Mouse (Mus musculus) embryonic facial prominence, embryonic 12.5 days (tissue): Measurements from ENCODE around the gene Ccdc9b. TPM values are rescaled to one million over a fixed set of nuclear protein-coding genes. Genes with fewer than 3 reads are reported as not detected.

Experiments
- ATAC-seq: fragments of 200-750 bp; cut with Nextera tagmentation; 2 replicates; pipeline ENCODE4 v1.8.0; 2017; ENCODE audit not compliant: insufficient number of reproducible peaks, insufficient read depth, low FRiP score, low TSS enrichment
- H3K27ac ChIP-seq: fragments of 300-500 bp; sonication (generic); 2 replicates; pipeline ENCODE4 v1.5.1; 2016; ENCODE audit warnings: mild to moderate bottlenecking
- H3K27me3 ChIP-seq: fragments of 300-500 bp; sonication (generic); 2 replicates; pipeline ENCODE4 v1.6.1; 2016; ENCODE audit warnings: mild to moderate bottlenecking, moderate library complexity
- H3K36me3 ChIP-seq: fragments of 300-500 bp; sonication (generic); 2 replicates; pipeline ENCODE4 v1.6.1; 2016; ENCODE audit warnings: mild to moderate bottlenecking
- H3K4me1 ChIP-seq: fragments of 300-500 bp; sonication (generic); 2 replicates; pipeline ENCODE4 v1.6.1; 2016
- H3K4me2 ChIP-seq: fragments of 300-500 bp; sonication (generic); replicated peaks from 2 replicates; pipeline ENCODE4 v1.6.1; 2016; ENCODE audit warnings: mild to moderate bottlenecking, moderate library complexity
- H3K4me3 ChIP-seq: fragments of 300-500 bp; sonication (generic); 2 replicates; pipeline ENCODE4 v1.5.1; 2016; ENCODE audit warnings: mild to moderate bottlenecking
- H3K9ac ChIP-seq: fragments of 300-500 bp; sonication (generic); 2 replicates; pipeline ENCODE4 v1.6.1; 2016; ENCODE audit warnings: mild to moderate bottlenecking, moderate library complexity
- H3K9me3 ChIP-seq: fragments of 300-500 bp; sonication (generic); 2 replicates; pipeline ENCODE4 v1.6.1; 2016; ENCODE audit warnings: mild to moderate bottlenecking, moderate library complexity
- WGBS: fragments of 180-500 bp; shearing (Covaris S2); methylation state at CpG from one replicate; pipeline ENCODE4 v1.1.7; 2016; 5-methylcytosine and 5-hydroxymethylcytosine counted together
- polyA plus RNA-seq: library from polyadenylated mRNA; unstranded; fragments of >200 nt; fragmentation: Nextera tagmentation; extraction: Ambion mirVana; gene quantifications from 2 replicates; pipeline ENCODE4 v1.2.1, GENCODE M21; 2016

The Ccdc9b gene
- polyA plus RNA-seq, 1 experiment from 2014 or later = 1.5 TPM

DNA sequence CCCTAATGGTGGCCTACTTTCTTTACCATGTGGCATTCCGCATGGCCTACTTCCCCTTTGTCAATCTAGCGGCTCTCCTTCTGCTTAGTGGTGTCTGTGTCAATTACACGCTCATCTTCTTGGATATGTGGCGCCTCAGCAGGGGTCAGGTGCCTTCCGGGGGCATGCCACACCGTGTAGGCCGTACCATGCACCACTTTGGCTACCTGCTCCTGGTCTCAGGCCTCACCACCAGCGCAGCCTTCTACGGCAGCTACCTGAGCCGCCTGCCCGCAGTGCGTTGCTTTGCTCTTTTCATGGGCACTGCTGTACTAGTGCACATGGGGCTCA is 27.7 kb upstream of the Ccdc9b start:
- 54% methylated on average over 12 of the region's 12 CpGs for WGBS
- H3K27ac ChIP-seq = no peak overlapping the region
- H3K4me1 ChIP-seq = peaks cover 11% of the 10 kb centered on the region; the same call in 1 of the 2 replicates
- no peak overlapping the region for H3K9ac ChIP-seq
- ATAC-seq = no peak
- H3K9me3 ChIP-seq = no peaks in the 10 kb centered on the region
- 0 out of 2 replicates have a peak overlapping the region, but pooled peaks have one; percentile 15 for H3K4me3 ChIP-seq
- peak overlapping the region; percentile 39 for H3K4me2 ChIP-seq
- H3K27me3 ChIP-seq = peaks cover 22% of the 10 kb centered on the region
- H3K36me3 ChIP-seq = no peaks in the 10 kb centered on the region

DNA sequence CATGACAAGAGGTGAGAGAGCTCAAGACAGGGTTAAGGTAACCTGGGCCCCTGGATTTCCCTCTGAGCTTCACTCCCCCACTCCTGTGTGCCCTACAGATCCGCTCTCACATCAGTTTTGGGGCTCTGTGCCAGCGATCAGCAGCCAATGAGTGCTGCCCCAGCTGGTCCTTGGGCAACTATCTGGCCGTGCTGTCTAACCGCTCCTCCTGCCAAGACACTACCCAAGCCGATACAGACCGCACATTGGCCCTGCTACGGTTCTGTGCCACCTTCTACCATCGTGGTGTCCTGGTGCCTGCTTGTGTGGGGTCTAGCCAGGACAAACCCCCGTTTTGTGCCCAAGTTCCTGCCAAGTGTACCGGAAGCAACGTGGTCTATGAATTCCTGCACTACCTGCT is 27.0 kb upstream of the Ccdc9b start:
- Histone ChIP-seq H3K36me3 (no peaks in the 10 kb centered on the region), H3K4me1 (peaks cover 11% of the 10 kb centered on the region; the same call in 1 of the 2 replicates), H3K9ac (no peak overlapping the region), H3K9me3 (no peaks in the 10 kb centered on the region), H3K4me3 (no peak overlapping the region), H3K27ac (no peak overlapping the region), H3K27me3 (peaks cover 22% of the 10 kb centered on the region), H3K4me2 (no peak overlapping the region)
- WGBS = 90% methylated on average over 11 of the region's 11 CpGs
- no peak for ATAC-seq

DNA sequence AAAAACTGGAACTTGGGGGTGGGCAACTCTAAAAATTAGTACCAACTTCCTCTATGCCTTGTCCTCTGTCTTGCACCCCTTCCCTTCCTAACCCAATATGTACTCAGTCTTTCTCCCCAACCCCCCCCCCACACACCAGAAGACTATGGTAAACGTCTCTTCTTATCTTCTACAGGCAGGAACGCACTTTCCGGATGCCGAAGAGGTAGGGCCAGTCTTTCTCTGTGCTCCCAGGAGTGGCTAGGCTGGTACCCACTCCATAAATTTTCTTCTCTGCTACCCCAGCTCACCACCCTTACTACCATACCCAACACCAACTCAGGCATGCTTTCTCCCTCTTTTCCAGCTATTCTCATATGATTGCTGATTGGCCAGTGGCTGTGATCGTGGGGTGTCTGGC is 24.1 kb upstream of the Ccdc9b start:
- H3K27ac ChIP-seq = no peak overlapping the region
- ATAC-seq = no peak
- no peak overlapping the region for H3K9ac ChIP-seq
- H3K27me3 ChIP-seq = peaks cover 22% of the 10 kb centered on the region
- H3K36me3 ChIP-seq = no peaks in the 10 kb centered on the region
- no peak overlapping the region for H3K4me3 ChIP-seq
- no peak overlapping the region for H3K4me2 ChIP-seq
- peaks cover 11% of the 10 kb centered on the region; the same call in 1 of the 2 replicates for H3K4me1 ChIP-seq
- WGBS = 89% methylated on average over 5 of the region's 5 CpGs
- no peaks in the 10 kb centered on the region for H3K9me3 ChIP-seq

DNA sequence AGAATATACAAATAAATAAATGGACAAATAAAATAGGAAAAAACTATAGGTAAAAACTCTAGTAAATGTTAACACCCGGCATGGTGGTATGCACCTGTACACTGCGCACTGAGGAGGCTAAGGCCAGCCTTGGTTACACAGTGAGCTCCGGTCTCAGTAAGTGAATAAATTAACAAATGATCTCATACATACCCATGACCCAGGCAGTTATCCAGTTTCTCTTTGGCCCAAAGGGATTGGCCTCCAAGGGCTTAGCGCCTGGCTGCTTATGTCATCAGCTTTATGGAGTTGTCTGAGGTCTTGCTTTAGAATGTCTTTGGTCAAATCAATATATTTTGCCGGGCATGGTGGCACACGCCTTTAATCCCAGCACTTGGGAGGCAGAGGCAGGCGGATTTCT is 21.2 kb upstream of the Ccdc9b start:
- Histone ChIP-seq H3K4me2 (no peak overlapping the region), H3K4me1 (peaks cover 9% of the 10 kb centered on the region; the same call in 1 of the 2 replicates), H3K27ac (no peak overlapping the region), H3K4me3 (no peak overlapping the region), H3K27me3 (0 out of 2 replicates have a peak, but pooled peaks cover 3% of the 10 kb centered on the region), H3K9me3 (no peaks in the 10 kb centered on the region), H3K36me3 (no peaks in the 10 kb centered on the region), H3K9ac (no peak overlapping the region)
- ATAC-seq = no peak
- 91% methylated on average over 7 of the region's 7 CpGs for WGBS

DNA sequence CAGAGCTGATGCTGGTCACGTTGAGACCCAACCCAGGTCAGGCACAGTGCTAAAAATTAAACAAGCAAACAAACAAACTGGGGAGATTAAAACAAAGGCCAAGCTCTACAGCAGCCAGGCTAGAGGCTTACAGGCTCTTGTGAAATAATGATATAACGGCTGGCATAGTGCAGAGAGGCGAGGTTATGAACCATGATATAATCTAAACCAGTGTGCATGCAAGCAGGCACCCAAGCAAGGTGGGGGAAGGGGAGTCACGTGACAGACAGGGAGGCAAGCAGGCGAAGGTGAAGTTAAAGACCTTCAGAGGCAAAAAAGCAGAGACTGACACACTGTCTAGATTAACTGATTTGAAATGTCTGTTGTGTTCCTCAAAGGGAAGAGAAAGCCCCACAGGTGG is 20.6 kb upstream of the Ccdc9b start:
- Histone ChIP-seq H3K4me3 (no peak overlapping the region), H3K27ac (no peak overlapping the region), H3K27me3 (0 out of 2 replicates have a peak, but pooled peaks cover 3% of the 10 kb centered on the region), H3K4me1 (peaks cover 9% of the 10 kb centered on the region; the same call in 1 of the 2 replicates), H3K36me3 (no peaks in the 10 kb centered on the region), H3K9ac (no peak overlapping the region), H3K4me2 (no peak overlapping the region), H3K9me3 (no peaks in the 10 kb centered on the region)
- no peak for ATAC-seq
- 45% methylated on average over 5 of the region's 5 CpGs for WGBS

DNA sequence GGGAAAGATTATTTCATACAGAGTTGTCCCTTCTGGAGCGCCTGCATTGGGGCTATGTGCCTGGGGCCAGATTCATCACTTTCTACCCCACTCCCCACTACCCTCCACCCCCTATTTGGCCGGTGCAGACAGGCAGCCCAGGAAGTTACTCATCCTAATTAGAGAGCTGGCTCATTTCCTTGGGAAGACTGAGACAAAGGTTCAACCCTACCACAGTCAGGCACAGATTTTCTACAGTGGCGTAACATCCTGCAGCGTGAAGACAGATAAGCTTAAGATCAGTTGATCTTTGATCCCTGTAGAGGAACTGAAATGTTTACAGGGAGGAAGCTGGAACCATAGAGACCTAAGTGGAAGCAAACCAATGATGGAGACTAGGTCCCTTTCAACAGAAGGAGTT is 19.8 kb upstream of the Ccdc9b start:
- Histone ChIP-seq H3K9me3 (no peaks in the 10 kb centered on the region), H3K9ac (no peak overlapping the region), H3K4me1 (peaks cover 9% of the 10 kb centered on the region; the same call in 1 of the 2 replicates), H3K36me3 (no peaks in the 10 kb centered on the region), H3K4me2 (no peak overlapping the region), H3K27ac (no peak overlapping the region), H3K4me3 (no peak overlapping the region), H3K27me3 (0 out of 2 replicates have a peak, but pooled peaks cover 3% of the 10 kb centered on the region)
- WGBS = 56% methylated on average over 4 of the region's 4 CpGs
- no peak for ATAC-seq

DNA sequence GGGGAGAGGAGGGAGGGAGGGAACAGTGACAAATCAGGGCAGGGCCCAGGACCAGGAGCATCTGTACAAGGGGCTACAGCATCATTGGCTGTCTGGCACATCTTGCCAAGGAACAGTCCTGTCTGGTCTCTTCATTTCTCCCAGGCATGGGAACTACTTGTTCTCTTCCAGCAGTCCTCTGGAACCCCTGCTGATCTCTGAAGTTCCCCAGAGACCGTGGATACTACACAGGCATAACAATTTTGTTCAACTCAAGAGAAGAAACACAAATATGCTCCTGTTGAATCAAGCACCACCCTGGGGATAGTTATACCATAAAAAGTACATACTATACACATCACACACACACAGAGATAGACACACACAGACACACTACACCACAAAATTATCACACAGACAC is 18.7 kb upstream of the Ccdc9b start:
- H3K4me2 ChIP-seq = no peak overlapping the region
- no peak for ATAC-seq

DNA sequence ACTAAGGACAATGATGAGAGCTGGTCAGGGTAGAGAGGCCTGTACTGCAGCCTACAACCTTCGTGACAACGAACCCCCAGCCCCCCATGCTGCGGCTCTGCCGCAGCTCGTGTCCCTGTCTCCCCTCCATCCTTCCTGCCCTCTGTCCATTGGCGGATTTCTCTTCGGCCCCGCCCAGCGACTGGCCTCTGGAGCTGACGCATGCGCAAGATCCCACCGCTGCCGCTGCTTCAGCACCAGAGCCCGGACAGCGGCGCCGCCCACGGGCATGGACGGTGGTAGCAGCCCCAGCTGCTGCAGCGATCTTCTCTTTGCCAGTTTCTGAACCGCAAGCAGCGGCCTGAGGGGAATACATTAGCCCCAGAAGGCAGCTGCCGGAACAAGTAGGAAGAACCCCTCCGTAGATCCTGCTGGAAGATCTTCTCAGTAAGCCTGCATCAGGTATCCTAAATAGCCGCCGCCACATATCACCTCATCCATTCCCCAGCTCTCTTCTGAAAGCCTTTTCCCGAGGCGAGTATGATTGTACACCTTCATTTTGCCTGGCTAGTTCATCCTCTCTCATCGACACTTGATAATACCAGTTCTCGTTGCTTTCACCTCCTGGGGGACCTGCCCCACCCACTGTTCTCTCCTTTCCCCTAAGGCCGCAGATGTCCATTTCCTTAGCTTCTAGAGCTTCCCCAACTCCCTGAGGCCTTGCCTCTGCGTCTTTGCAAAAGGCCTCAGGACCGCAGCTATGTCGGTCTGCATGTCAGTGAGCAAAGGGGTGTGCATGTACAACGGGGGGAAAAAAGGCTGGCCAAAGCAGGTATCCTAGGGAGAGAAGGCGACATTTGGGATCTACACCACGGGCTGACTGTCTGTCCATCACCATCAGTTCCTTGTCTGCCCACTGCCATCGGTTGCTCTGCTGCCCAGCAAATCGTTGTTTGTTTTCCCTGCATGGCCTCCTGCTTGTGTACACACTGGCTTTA is 17.3 kb upstream of the Ccdc9b start, which contains the start of gene Disp2:
Gene Disp2 (plus strand): TSS at position 216 of the 977 bp plus-strand sequence.
- Histone ChIP-seq H3K4me3 (peak within 1 kb of the TSS; percentile 35), H3K4me1 (peaks cover 9% of the 10 kb centered on the region; the same call in 1 of the 2 replicates), H3K27ac (0 out of 2 replicates have a peak within 1 kb of the TSS, but pooled peaks have one; percentile 5), H3K4me2 (peak within 1 kb of the TSS; percentile 65), H3K27me3 (0 out of 2 replicates have a peak, but pooled peaks cover 3% of the 10 kb centered on the region), H3K9me3 (no peaks in the 10 kb centered on the region), H3K9ac (peak within 1 kb of the TSS; percentile 37; the same call in 1 of the 2 replicates), H3K36me3 (no peaks in the 10 kb centered on the region)
- peak; percentile 86 for ATAC-seq
- WGBS = 11% methylated on average over 39 of the region's 39 CpGs

More for the DNA sequence above, 18.7 kb upstream of the Ccdc9b start:
- Histone ChIP-seq H3K9me3 (no peaks in the 10 kb centered on the region), H3K9ac (no peak overlapping the region), H3K4me1 (peaks cover 9% of the 10 kb centered on the region; the same call in 1 of the 2 replicates), H3K4me3 (no peak overlapping the region), H3K36me3 (no peaks in the 10 kb centered on the region), H3K27ac (no peak overlapping the region), H3K27me3 (0 out of 2 replicates have a peak, but pooled peaks cover 3% of the 10 kb centered on the region)
- 57% methylated on average over 1 of the region's 1 CpGs for WGBS

DNA sequence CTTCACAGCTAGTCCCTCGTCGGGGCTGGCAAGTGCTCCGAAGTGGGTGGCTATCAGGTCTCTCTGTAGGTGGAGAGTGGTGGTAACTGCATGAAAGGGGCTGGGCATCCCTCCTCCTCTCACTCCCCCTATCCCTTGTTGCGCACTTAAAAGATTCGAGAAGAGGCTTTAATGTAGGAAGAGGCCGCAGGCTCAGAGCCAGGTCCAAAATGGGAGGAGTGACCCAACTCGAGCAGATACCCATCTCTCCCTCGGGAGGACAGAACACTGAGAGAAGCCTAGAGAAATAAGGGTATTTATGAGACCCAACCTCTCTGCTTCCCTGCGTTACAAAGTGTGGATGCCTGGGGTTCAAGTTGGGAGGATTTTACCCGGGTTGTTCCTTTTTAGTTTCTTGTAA is 16.6 kb upstream of the Ccdc9b start:
- H3K4me2 ChIP-seq = peak overlapping the region; percentile 65
- WGBS = 9% methylated on average over 10 of the region's 10 CpGs
- no peaks in the 10 kb centered on the region for H3K9me3 ChIP-seq
- H3K9ac ChIP-seq = peak overlapping the region; percentile 37; the same call in 1 of the 2 replicates
- peak overlapping the region; percentile 35 for H3K4me3 ChIP-seq
- H3K27ac ChIP-seq = 0 out of 2 replicates have a peak overlapping the region, but pooled peaks have one; percentile 5
- H3K27me3 ChIP-seq = 0 out of 2 replicates have a peak, but pooled peaks cover 3% of the 10 kb centered on the region
- no peaks in the 10 kb centered on the region for H3K36me3 ChIP-seq
- ATAC-seq = no peak
- peaks cover 9% of the 10 kb centered on the region; the same call in 1 of the 2 replicates for H3K4me1 ChIP-seq

DNA sequence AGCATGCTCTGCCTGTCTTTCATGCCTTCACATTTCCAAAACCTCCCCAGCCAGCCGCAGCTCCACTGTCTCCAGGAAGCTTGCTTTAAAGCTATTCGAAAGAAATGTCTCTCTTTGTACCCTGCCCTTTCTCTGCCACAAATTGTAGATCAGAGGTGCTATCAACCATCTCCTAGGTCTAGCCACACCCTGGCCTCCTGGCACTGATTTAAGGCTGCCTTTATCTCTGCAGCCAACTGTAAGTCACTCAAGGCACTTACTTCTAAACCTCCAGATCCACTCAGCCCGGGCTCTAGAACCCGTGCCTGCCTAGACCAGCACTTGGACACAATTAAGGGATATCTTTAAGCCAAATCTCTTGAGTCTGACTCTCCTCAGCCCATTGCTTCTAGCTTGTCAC is 16.0 kb upstream of the Ccdc9b start:
- Histone ChIP-seq H3K9me3 (no peaks in the 10 kb centered on the region), H3K4me1 (peaks cover 9% of the 10 kb centered on the region; the same call in 1 of the 2 replicates), H3K4me2 (no peak overlapping the region), H3K4me3 (no peak overlapping the region), H3K36me3 (no peaks in the 10 kb centered on the region), H3K27me3 (0 out of 2 replicates have a peak, but pooled peaks cover 3% of the 10 kb centered on the region), H3K27ac (no peak overlapping the region), H3K9ac (no peak overlapping the region)
- WGBS = 82% methylated on average over 4 of the region's 4 CpGs
- no peak for ATAC-seq

DNA sequence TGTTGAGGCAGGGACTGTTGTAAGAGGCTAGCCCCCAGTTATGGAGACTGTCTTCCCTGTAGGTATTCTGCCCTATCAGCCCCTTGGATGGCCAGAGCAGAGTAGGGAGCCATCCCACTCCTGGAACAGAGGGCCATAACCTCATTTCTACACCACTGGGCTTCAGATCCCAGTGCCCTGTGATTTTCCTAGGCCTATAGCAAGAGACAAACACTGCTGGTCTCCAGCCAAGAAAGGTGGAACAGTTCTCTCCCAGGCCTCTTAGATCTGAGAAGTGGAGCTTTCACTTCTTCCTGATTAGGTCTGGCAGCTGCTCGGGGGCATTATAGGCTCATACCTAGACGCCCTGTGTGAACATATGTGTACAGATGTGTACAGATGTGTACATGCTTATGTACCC is 13.8 kb upstream of the Ccdc9b start:
- Histone ChIP-seq H3K9me3 (no peaks in the 10 kb centered on the region), H3K4me3 (no peak overlapping the region), H3K4me2 (no peak overlapping the region), H3K27ac (no peak overlapping the region), H3K9ac (no peak overlapping the region), H3K4me1 (peaks cover 9% of the 10 kb centered on the region; the same call in 1 of the 2 replicates), H3K36me3 (no peaks in the 10 kb centered on the region), H3K27me3 (0 out of 2 replicates have a peak, but pooled peaks cover 3% of the 10 kb centered on the region)
- ATAC-seq = no peak
- 56% methylated on average over 2 of the region's 2 CpGs for WGBS
